Mouse (Mus musculus) liver, embryonic 11.5 days (tissue): ENCODE measurements around the gene Hoxc11. TPM values are rescaled to one million over a fixed set of nuclear protein-coding genes. Genes with fewer than 3 reads are reported as not detected.

Source experiments
- ATAC-seq: fragments of 200-750 bp; cut with Nextera tagmentation; replicated peaks from 2 replicates; pipeline ENCODE4 v1.8.0; 2017; ENCODE audit warnings: moderate number of reproducible peaks, mild to moderate bottlenecking, moderate TSS enrichment, moderate library complexity; ENCODE audit not compliant: low FRiP score
- DNase-seq: peaks from one replicate; pipeline ENCODE4 v3.0.0-alpha.2; 2017; ENCODE audit warnings: low spot score
- H3K27ac ChIP-seq: fragments of 300-500 bp; sonication (generic); 2 replicates; pipeline ENCODE4 v1.5.1; 2014; ENCODE audit warnings: mild to moderate bottlenecking, low read depth, low read length, control low read depth
- H3K27me3 ChIP-seq: fragments of 300-500 bp; sonication (generic); replicated peaks from 2 replicates; pipeline ENCODE4 v1.6.1; 2014; ENCODE audit warnings: low read length, mixed read lengths; ENCODE audit not compliant: control insufficient read depth, insufficient read depth
- H3K36me3 ChIP-seq: fragments of 300-500 bp; sonication (generic); 2 replicates; pipeline ENCODE4 v1.6.1; 2014; ENCODE audit warnings: mild to moderate bottlenecking, low read length, moderate library complexity, mixed read lengths; ENCODE audit not compliant: control insufficient read depth, insufficient read depth
- H3K4me1 ChIP-seq: fragments of 300-500 bp; sonication (generic); replicated peaks from 2 replicates; pipeline ENCODE4 v1.6.1; 2014; ENCODE audit warnings: low read length, mixed read lengths; ENCODE audit not compliant: control insufficient read depth, insufficient read depth
- H3K4me2 ChIP-seq: fragments of 300-500 bp; sonication (generic); 2 replicates; pipeline ENCODE4 v1.6.1; 2014; ENCODE audit warnings: mild to moderate bottlenecking, control low read depth, moderate library complexity
- H3K4me3 ChIP-seq: fragments of 300-500 bp; sonication (generic); 2 replicates; pipeline ENCODE4 v1.5.1; 2014; ENCODE audit warnings: low read depth, low read length, control low read depth
- H3K9ac ChIP-seq: fragments of 300-500 bp; sonication (generic); 2 replicates; pipeline ENCODE4 v1.6.1; 2014; ENCODE audit warnings: low read depth, low read length, control low read depth
- H3K9me3 ChIP-seq: fragments of 300-500 bp; sonication (generic); 2 replicates; pipeline ENCODE4 v1.6.1; 2016; ENCODE audit warnings: low read length, inconsistent platforms, mixed read lengths; ENCODE audit not compliant: control insufficient read depth
- WGBS: fragments of 180-500 bp; shearing (Covaris S2); extraction: QIAGEN DNeasy Blood & Tissue Kit; methylation state at CpG from one replicate; pipeline ENCODE4 v1.1.7; 2014; 5-methylcytosine and 5-hydroxymethylcytosine counted together
- polyA plus RNA-seq: library from polyadenylated mRNA; unstranded; fragments of >200 nt; fragmentation: Nextera tagmentation; extraction: Ambion mirVana; gene quantifications from 2 replicates; pipeline ENCODE4 v1.2.1, GENCODE M21; 2014

Gene Hoxc11
- polyA plus RNA-seq, 1 experiment from 2014 or later, result not detected

GRCm38 (mm10) chr15:102945185-102946077 is 8.8 kb upstream of the Hoxc11 start:
- Histone ChIP-seq H3K4me3 (no peak overlapping the region), H3K27me3 (peaks cover 98% of the 10 kb centered on the region), H3K9me3 (no peaks in the 10 kb centered on the region), H3K4me1 (no peaks in the 10 kb centered on the region), H3K36me3 (no peaks in the 10 kb centered on the region), H3K4me2 (no peak overlapping the region), H3K9ac (no peak overlapping the region), H3K27ac (no peak overlapping the region)
- 15% methylated on average over 22 of the region's 22 CpGs for WGBS
- ATAC-seq (no peak), DNase-seq (no peak)

- no peak overlapping the region for H3K4me3 ChIP-seq
- H3K4me2 ChIP-seq, result no peak overlapping the region
- 2% methylated on average over 9 of the region's 9 CpGs for WGBS
- H3K9me3 ChIP-seq, result no peaks in the 10 kb centered on the region
- DNase-seq (no peak), ATAC-seq (no peak)
- peaks cover 98% of the 10 kb centered on the region for H3K27me3 ChIP-seq
- H3K9ac ChIP-seq, result no peak overlapping the region
- H3K27ac ChIP-seq, result no peak overlapping the region
- no peaks in the 10 kb centered on the region for H3K36me3 ChIP-seq
- no peaks in the 10 kb centered on the region for H3K4me1 ChIP-seq
Observed at GRCm38 (mm10) chr15:102947276-102947675, 7.0 kb upstream of the Hoxc11 start.

- Histone ChIP-seq H3K27ac (no peak overlapping the region), H3K36me3 (no peaks in the 10 kb centered on the region), H3K9ac (no peak overlapping the region), H3K4me2 (no peak overlapping the region), H3K4me1 (no peaks in the 10 kb centered on the region), H3K4me3 (no peak overlapping the region), H3K9me3 (no peaks in the 10 kb centered on the region), H3K27me3 (peaks cover 98% of the 10 kb centered on the region)
- WGBS, result 19% methylated on average over 2 of the region's 2 CpGs
- DNase-seq, result no peak
- ATAC-seq, result no peak
Observed at GRCm38 (mm10) chr15:102948842-102949241, 5.4 kb upstream of the Hoxc11 start.

GRCm38 (mm10) chr15:102949696-102950095 is 4.5 kb upstream of the Hoxc11 start:
- no peak for DNase-seq
- no peaks in the 10 kb centered on the region for H3K4me1 ChIP-seq
- H3K9ac ChIP-seq, result no peak overlapping the region
- no peak overlapping the region for H3K4me2 ChIP-seq
- H3K9me3 ChIP-seq, result no peaks in the 10 kb centered on the region
- H3K4me3 ChIP-seq, result no peak overlapping the region
- H3K27me3 ChIP-seq, result peaks cover 100% of the 10 kb centered on the region
- ATAC-seq, result no peak
- H3K36me3 ChIP-seq, result no peaks in the 10 kb centered on the region
- WGBS, result 4% methylated on average over 20 of the region's 20 CpGs
- no peak overlapping the region for H3K27ac ChIP-seq

GRCm38 (mm10) chr15:102950877-102951276 is 3.4 kb upstream of the Hoxc11 start:
- no peak overlapping the region for H3K27ac ChIP-seq
- H3K4me1 ChIP-seq, result no peaks in the 10 kb centered on the region
- H3K4me3 ChIP-seq, result no peak overlapping the region
- DNase-seq, result no peak
- no peak for ATAC-seq
- no peaks in the 10 kb centered on the region for H3K36me3 ChIP-seq
- peaks cover 100% of the 10 kb centered on the region for H3K27me3 ChIP-seq
- no peak overlapping the region for H3K9ac ChIP-seq
- no peaks in the 10 kb centered on the region for H3K9me3 ChIP-seq
- no peak overlapping the region for H3K4me2 ChIP-seq
- WGBS, result 15% methylated on average over 2 of the region's 2 CpGs

GRCm38 (mm10) chr15:102953561-102953960 is 666 bp upstream of the Hoxc11 start:
- no peak overlapping the region for H3K4me3 ChIP-seq
- DNase-seq, result no peak

GRCm38 (mm10) chr15:102955007-102955382 is 768 bp downstream of the Hoxc11 start:
- Histone ChIP-seq H3K4me2 (no peak overlapping the region), H3K4me1 (no peaks in the 10 kb centered on the region), H3K4me3 (no peak overlapping the region), H3K27ac (no peak overlapping the region), H3K36me3 (no peaks in the 10 kb centered on the region), H3K9ac (no peak overlapping the region), H3K9me3 (no peaks in the 10 kb centered on the region), H3K27me3 (peaks cover 99% of the 10 kb centered on the region)
- 1% methylated on average over 28 of the region's 28 CpGs for WGBS
- no peak for DNase-seq
- no peak for ATAC-seq

More at GRCm38 (mm10) chr15:102953561-102953960, 666 bp upstream of the Hoxc11 start:
- Histone ChIP-seq H3K27ac (no peak overlapping the region), H3K27me3 (peaks cover 100% of the 10 kb centered on the region), H3K4me2 (no peak overlapping the region), H3K36me3 (no peaks in the 10 kb centered on the region), H3K9me3 (no peaks in the 10 kb centered on the region), H3K4me1 (no peaks in the 10 kb centered on the region), H3K9ac (no peak overlapping the region)
- no peak for ATAC-seq
- 7% methylated on average over 6 of the region's 6 CpGs for WGBS

GRCm38 (mm10) chr15:102955833-102956640 is 1.8 kb downstream of the Hoxc11 start:
- Histone ChIP-seq H3K4me3 (no peak overlapping the region), H3K9ac (no peak overlapping the region), H3K4me1 (no peaks in the 10 kb centered on the region), H3K27ac (no peak overlapping the region), H3K9me3 (no peaks in the 10 kb centered on the region), H3K36me3 (no peaks in the 10 kb centered on the region), H3K27me3 (peaks cover 99% of the 10 kb centered on the region), H3K4me2 (no peak overlapping the region)
- ATAC-seq, result no peak
- WGBS, result 1% methylated on average over 40 of the region's 40 CpGs
- DNase-seq, result no peak
